Mouse (Mus musculus): ENCODE data around the gene Fto.

GRCm38 (mm10) chr8:91558408-91558807 lies 245.1 kb downstream of the Fto start:
- TF ChIP-seq GATA1 (IDR thresholded peaks at IDR 0.05; ENCODE audit: borderline replicate concordance, low read length) (no peak), CTCF (IDR thresholded peaks at IDR 0.05; ENCODE audit: low read depth, low read length) (no peak), TAL1 (conservative IDR thresholded peaks at IDR 0.05; ENCODE audit: low read depth, low read length) (no peak), POLR2AphosphoS5 (IDR thresholded peaks at IDR 0.05; ENCODE audit: insufficient replicate concordance, low read depth, low read length) (no peak), GATA2 (IDR thresholded peaks at IDR 0.05; ENCODE audit: borderline replicate concordance, low read depth, low read length) (no peak)

Measured in G1E (cell line).